ENCODE assay signal across 10 mouse cellular contexts in genomic region chr9:116553181-116553580, GRCm38 (mm10).
DNase-seq lines count a peak whose midpoint lies in the region; ATAC-seq and TF ChIP-seq lines count a peak whose summit lies in the region.
"Had no signal": no experiment of that assay in that cellular context is flagged by ENCODE, and none has a peak within 500 bp of the region (broad histone marks: within the 10 kb centered on the region; RNA-seq: fewer than 3 reads in every experiment).

No protein-coding gene starts in this region.

- ATAC-seq in CD4-positive, CD25-positive, alpha-beta regulatory T cell, adult 4 months, result no peak
- no peak for ATAC-seq in kidney, postnatal 0 days (replicated peaks; ENCODE audit: low FRiP score, low read depth)
- ATAC-seq in lung, postnatal 0 days, result no peak

- peak; percentile 74 for TF ChIP-seq CTCF in kidney, postnatal 0 days (IDR thresholded peaks at IDR 0.05; ENCODE audit: low read depth)
- TF ChIP-seq CTCF in MEL (IDR thresholded peaks at IDR 0.05 in 2 of 3, conservative IDR thresholded peaks at IDR 0.05 in 1 of 3; ENCODE audit: control insufficient read depth in 1 of 3, insufficient read depth in 1 of 3, low read depth in 2 of 3, low read length in 3 of 3, poor library complexity in 1 of 3, severe bottlenecking in 1 of 3), result peak in 2 of 3 experiments; percentile 24 to 30; a peak in 3 of 6 replicates
- peak; percentile 76 for TF ChIP-seq CTCF in lung, postnatal 0 days (IDR thresholded peaks at IDR 0.05)

- H3K79me2 ChIP-seq in MEL (ENCODE audit: control insufficient read depth, insufficient read depth, low read length, poor library complexity), result no peaks in the 10 kb centered on the region

- H3K4me2 ChIP-seq in kidney, postnatal 0 days (ENCODE audit: low read length), result no peak overlapping the region
- no peak overlapping the region for H3K4me2 ChIP-seq in lung, postnatal 0 days (replicated peaks; ENCODE audit: low read depth, low read length)
- H3K4me2 ChIP-seq: heart, embryonic 15.5 days; liver, embryonic 15.5 days had no signal

- no peaks in the 10 kb centered on the region for H3K9me3 ChIP-seq in kidney, postnatal 0 days (replicated peaks; ENCODE audit: low read length)
- no peaks in the 10 kb centered on the region for H3K9me3 ChIP-seq in MEL (replicated peaks; ENCODE audit: insufficient read depth, low read length)
- H3K9me3 ChIP-seq in lung, postnatal 0 days (ENCODE audit: low read length), result no peaks in the 10 kb centered on the region
- H3K9me3 ChIP-seq: heart, embryonic 15.5 days; liver, embryonic 15.5 days had no signal

- TF ChIP-seq POLR2A in MEL (IDR thresholded peaks at IDR 0.05; ENCODE audit: control insufficient read depth in 1 of 2, insufficient read depth in 1 of 2, low read depth in 1 of 2, low read length in 2 of 2, poor library complexity in 1 of 2), result no peak

- 83% methylated on average over 3 of the region's 3 CpGs for WGBS in kidney, postnatal 0 days
- 86% methylated on average over 3 of the region's 3 CpGs for WGBS in lung, postnatal 0 days

- peak; percentile 26 for TF ChIP-seq RAD21 in MEL (IDR thresholded peaks at IDR 0.05; ENCODE audit: low read depth, low read length)

- H3K36me3 ChIP-seq in kidney, postnatal 0 days (ENCODE audit: insufficient read depth, low read length), result no peaks in the 10 kb centered on the region
- no peaks in the 10 kb centered on the region for H3K36me3 ChIP-seq in MEL (ENCODE audit: control insufficient read depth in 1 of 2, insufficient read depth in 2 of 2, low read length in 2 of 2)
- no peaks in the 10 kb centered on the region for H3K36me3 ChIP-seq in lung, postnatal 0 days (ENCODE audit: insufficient read depth, low read length)
- H3K36me3 ChIP-seq: heart, embryonic 15.5 days; liver, embryonic 15.5 days had no signal

- no peak overlapping the region for H3K4me3 ChIP-seq in kidney, postnatal 0 days (replicated peaks; ENCODE audit: low read depth, low read length)
- no peak overlapping the region for H3K4me3 ChIP-seq in MEL (ENCODE audit: control insufficient read depth in 1 of 2, insufficient read depth in 1 of 2, low read depth in 2 of 2, low read length in 2 of 2)
- no peak overlapping the region for H3K4me3 ChIP-seq in lung, postnatal 0 days (ENCODE audit: low read depth, low read length)
- H3K4me3 ChIP-seq: heart, embryonic 15.5 days; liver, embryonic 15.5 days had no signal

- no peak overlapping the region for H3K9ac ChIP-seq in kidney, postnatal 0 days (ENCODE audit: low read depth, low read length)
- H3K9ac ChIP-seq in MEL (ENCODE audit: control insufficient read depth, low read depth, low read length, poor library complexity, severe bottlenecking), result no peak overlapping the region
- H3K9ac ChIP-seq in lung, postnatal 0 days (replicated peaks; ENCODE audit: low read depth), result no peak overlapping the region
- H3K9ac ChIP-seq: heart, embryonic 15.5 days; liver, embryonic 15.5 days had no signal

- DNase-seq in CD4-positive, CD25-positive, alpha-beta regulatory T cell, adult 2 months (ENCODE audit: low read depth, low spot score), result peak; percentile 39
- peak; percentile 18 for DNase-seq in kidney, postnatal 0 days (ENCODE audit: low spot score)
- DNase-seq in kidney, adult 11 months, result no peak
- peak; percentile 12 for DNase-seq in MEL (ENCODE audit: low read depth, low spot score)
- peak; percentile 44 for DNase-seq in lung, postnatal 0 days (ENCODE audit: low spot score)
- no peak for DNase-seq in frontal cortex, postnatal 10 days (ENCODE audit: low spot score in 2 of 2)
- no peak for DNase-seq in ovary, postnatal 14 days (ENCODE audit: low spot score)

- no peak overlapping the region for H3K27ac ChIP-seq in kidney, postnatal 0 days
- no peak overlapping the region for H3K27ac ChIP-seq in MEL (ENCODE audit: control insufficient read depth, low read depth, low read length)
- no peak overlapping the region for H3K27ac ChIP-seq in lung, postnatal 0 days (ENCODE audit: low read length)
- H3K27ac ChIP-seq: heart, embryonic 15.5 days; liver, embryonic 15.5 days had no signal

- no peaks in the 10 kb centered on the region for H3K27me3 ChIP-seq in kidney, postnatal 0 days (ENCODE audit: insufficient read depth, low read length)
- H3K27me3 ChIP-seq in MEL (ENCODE audit: control insufficient read depth in 1 of 2, insufficient read depth in 2 of 2, low read length in 2 of 2), result no peaks in the 10 kb centered on the region
- H3K27me3 ChIP-seq in lung, postnatal 0 days (replicated peaks; ENCODE audit: insufficient read depth, low read length), result no peaks in the 10 kb centered on the region
- H3K27me3 ChIP-seq: heart, embryonic 15.5 days; liver, embryonic 15.5 days had no signal

- no peak for TF ChIP-seq EP300 in MEL (IDR thresholded peaks at IDR 0.05; ENCODE audit: low read depth in 1 of 2, low read length in 2 of 2)
- no peak for TF ChIP-seq EP300 in lung, postnatal 0 days (IDR thresholded peaks at IDR 0.05)

- H3K4me1 ChIP-seq in kidney, postnatal 0 days (replicated peaks; ENCODE audit: insufficient read depth, low read length), result no peaks in the 10 kb centered on the region
- no peaks in the 10 kb centered on the region for H3K4me1 ChIP-seq in MEL (ENCODE audit: control insufficient read depth in 1 of 2, insufficient read depth in 2 of 2, low read length in 2 of 2)
- no peaks in the 10 kb centered on the region for H3K4me1 ChIP-seq in lung, postnatal 0 days (ENCODE audit: insufficient read depth, low read depth, low read length)
- H3K4me1 ChIP-seq: heart, embryonic 15.5 days; liver, embryonic 15.5 days had no signal

TF ChIP-seq in MEL, 35 proteins besides CTCF, POLR2A, EP300 and RAD21:
- TF ChIP-seq SMC3 (IDR thresholded peaks at IDR 0.05; ENCODE audit: low read depth, low read length), result 0 out of 2 replicates have a peak, but pooled peaks have one; percentile 22
- no peak for TF ChIP-seq SIN3A (IDR thresholded peaks at IDR 0.05; ENCODE audit: low read length)
- TF ChIP-seq MAFK (IDR thresholded peaks at IDR 0.05; ENCODE audit: borderline replicate concordance, low read depth, low read length), result no peak

Comparison
In these comparisons a context has a peak if more than half of its experiments do, and no peak if none do; other contexts are left out.
1. DNase-seq: peak in CD4-positive, CD25-positive, alpha-beta regulatory T cell, adult 2 months (single experiment), kidney, postnatal 0 days (single experiment), MEL (single experiment) and lung, postnatal 0 days (single experiment); none in kidney, adult 11 months (single experiment), frontal cortex, postnatal 10 days (0 of 2) and ovary, postnatal 14 days (single experiment).
2. Peak in every context shown above with its lines, with median percentiles within 50 percentile points of each other: CTCF ChIP-seq.